Mouse (Mus musculus) ES-E14 (cell line): ENCODE results near the gene 1700025G04Rik. TPM values are rescaled to one million over a fixed set of nuclear protein-coding genes. Genes with fewer than 3 reads are reported as not detected.

ENCODE experiments used
- DNase-seq: peaks from one replicate; pipeline ENCODE4 v3.0.0-alpha.2; 2013; ENCODE audit warnings: low read depth, low spot score
- H3K27ac ChIP-seq: 2 replicates; pipeline ENCODE4 v1.5.1; 2012; ENCODE audit warnings: low read depth, mild to moderate bottlenecking, low read length, moderate library complexity, mixed read lengths; ENCODE audit not compliant: poor library complexity, insufficient read depth, severe bottlenecking
- H3K36me3 ChIP-seq: 2 replicates; pipeline ENCODE4 v1.6.1; 2012; ENCODE audit warnings: mild to moderate bottlenecking, low read length, moderate library complexity, mixed read lengths; ENCODE audit not compliant: control insufficient read depth, poor library complexity, insufficient read depth, severe bottlenecking
- H3K4me1 ChIP-seq, 2 experiments: fragments of 150-350 bp in 1 of 2; sonication (generic) in 1 of 2; 2 replicates each; pipeline ENCODE4 v1.6.1; 2012; ENCODE audit warnings: low read length in 2 of 2, mild to moderate bottlenecking in 1 of 2, mixed read lengths in 1 of 2; ENCODE audit not compliant: control insufficient read depth in 2 of 2, insufficient read depth in 2 of 2, poor library complexity in 1 of 2
- H3K4me3 ChIP-seq, 2 experiments: fragments of 150-350 bp in 1 of 2; sonication (generic) in 1 of 2; 2 replicates each; pipeline ENCODE4 v1.5.1; 2012; ENCODE audit warnings: low read length in 2 of 2, low read depth in 1 of 2, mild to moderate bottlenecking in 1 of 2, mixed read lengths in 1 of 2; ENCODE audit not compliant: insufficient read depth in 1 of 2, poor library complexity in 1 of 2, severe bottlenecking in 1 of 2
- H3K9ac ChIP-seq: 2 replicates; pipeline ENCODE4 v1.6.1; 2012; ENCODE audit warnings: low read depth, mild to moderate bottlenecking, low read length, mixed read lengths; ENCODE audit not compliant: poor library complexity, insufficient read depth, severe bottlenecking
- H3K9me3 ChIP-seq: fragments of 150-350 bp; sonication (generic); 2 replicates; pipeline ENCODE4 v1.6.1; 2012; ENCODE audit warnings: low read depth, mild to moderate bottlenecking, low read length; ENCODE audit not compliant: control insufficient read depth, insufficient read depth
- CHD2 ChIP-seq: IDR thresholded peaks from 2 replicates; pipeline ENCODE4 v1.6.1; 2014; ENCODE audit warnings: mild to moderate bottlenecking, low read depth, low read length, inconsistent platforms
- HCFC1 ChIP-seq: IDR thresholded peaks from 2 replicates; pipeline ENCODE4 v1.6.1; 2012; ENCODE audit warnings: low read length, inconsistent platforms, borderline replicate concordance; ENCODE audit not compliant: insufficient read depth
- MAFK ChIP-seq: IDR thresholded peaks from 2 replicates; pipeline ENCODE4 v1.6.1; 2014; ENCODE audit warnings: mild to moderate bottlenecking, low read depth, low read length, inconsistent platforms; ENCODE audit not compliant: insufficient read depth
- ZC3H11A ChIP-seq: IDR thresholded peaks from 2 replicates; pipeline ENCODE4 v1.6.1; 2012; ENCODE audit warnings: low read depth, mild to moderate bottlenecking, inconsistent platforms, low read length, borderline replicate concordance
- ZNF384 ChIP-seq: IDR thresholded peaks from 2 replicates; pipeline ENCODE4 v1.6.1; 2012; ENCODE audit warnings: low read depth, low read length, inconsistent platforms
- in situ Hi-C, 2 experiments: fragments of 600-800 bp; cut with MboI; formaldehyde crosslinking; loops; one replicate each; pipeline ENCODE4 v1.15.1; 2025; ENCODE audit warnings: low sequenced_read_pairs in 2 of 2, inconsistent platforms in 1 of 2; ENCODE audit not compliant: unreplicated experiment in 2 of 2
- total RNA-seq: library from RNA; depleted of rRNA; stranded (reverse); fragments of 300-350 nt; gene quantifications from 2 replicates; pipeline ENCODE4 v1.2.3, GENCODE M21; 2012

1700025G04Rik gene
- total RNA-seq, 1 experiment, result 2.1 TPM

- H3K4me3 ChIP-seq, result peak overlapping the region; percentile 84 to 85
- peaks cover 0 to 4% of the 10 kb centered on the region in 2 experiments; a peak in 1 of 4 replicates for H3K4me1 ChIP-seq
- no peak for DNase-seq
- peak overlapping the region; percentile 35; the same call in 1 of the 2 replicates for H3K9ac ChIP-seq
- in situ Hi-C loops, result no loop called here
- no peak overlapping the region for H3K27ac ChIP-seq
- TF ChIP-seq MAFK (no peak), HCFC1 (no peak), CHD2 (no peak), ZNF384 (no peak), ZC3H11A (no peak)
- H3K9me3 ChIP-seq, result no peaks in the 10 kb centered on the region
- no peaks in the 10 kb centered on the region for H3K36me3 ChIP-seq
Measured at GRCm38 (mm10) chr1:152090564-152091545, 930 bp upstream of the 1700025G04Rik start.

GRCm38 (mm10) chr1:152089526-152089925 lies 399 bp downstream of the 1700025G04Rik start:
- DNase-seq, result no peak
- peaks cover 0 to 4% of the 10 kb centered on the region in 2 experiments; a peak in 1 of 4 replicates for H3K4me1 ChIP-seq
- in situ Hi-C loops, result no loop called here

DNA sequence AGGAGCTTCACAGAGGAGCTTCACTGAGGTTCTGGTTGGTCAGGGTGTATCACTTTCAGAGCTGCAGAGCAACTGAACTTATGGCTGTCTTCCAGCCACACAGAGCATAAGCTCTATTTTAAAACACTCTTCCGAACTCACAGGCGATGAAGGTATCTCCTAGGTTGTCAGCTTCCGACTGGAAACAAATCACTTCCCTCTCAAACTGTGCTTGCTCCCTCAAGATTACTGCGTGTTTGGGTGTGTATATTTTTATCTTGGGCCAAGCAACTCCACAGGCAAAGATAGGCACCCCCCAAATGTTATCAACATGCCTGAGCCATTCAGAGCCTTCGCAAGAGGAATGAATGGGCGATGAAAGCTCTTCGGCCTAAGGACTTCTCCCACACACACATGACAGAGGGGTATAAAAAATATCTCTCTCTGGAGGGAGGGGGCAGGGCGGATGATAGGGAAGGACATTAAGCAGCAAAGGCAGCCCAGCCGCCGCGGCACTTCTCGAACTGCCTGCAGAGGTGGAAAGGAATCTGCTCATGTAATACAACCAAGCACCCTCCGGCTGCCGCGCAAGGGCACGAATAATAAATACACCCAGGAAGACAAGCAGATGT lies 1.0 kb downstream of the 1700025G04Rik start:
- no peaks in the 10 kb centered on the region for H3K9me3 ChIP-seq
- H3K9ac ChIP-seq, result peak overlapping the region; percentile 26; the same call in 1 of the 2 replicates
- peak overlapping the region; percentile 84 to 85 for H3K4me3 ChIP-seq
- H3K27ac ChIP-seq, result no peak overlapping the region
- TF ChIP-seq ZC3H11A, result no peak
- no peak for TF ChIP-seq MAFK
- TF ChIP-seq ZNF384, result no peak
- no peak for TF ChIP-seq HCFC1
- TF ChIP-seq CHD2, result no peak
- no peak for DNase-seq
- H3K4me1 ChIP-seq, result peaks cover 2 to 4% of the 10 kb centered on the region in 2 experiments; a peak in 1 of 4 replicates
- in situ Hi-C loops, result no loop called here
- no peaks in the 10 kb centered on the region for H3K36me3 ChIP-seq

More at GRCm38 (mm10) chr1:152089526-152089925, 399 bp downstream of the 1700025G04Rik start:
- no peak for TF ChIP-seq CHD2
- TF ChIP-seq ZNF384, result no peak
- no peak for TF ChIP-seq ZC3H11A
- TF ChIP-seq HCFC1, result no peak
- no peak for TF ChIP-seq MAFK
- Histone ChIP-seq H3K9ac (peak overlapping the region; percentile 72), H3K27ac (no peak overlapping the region), H3K9me3 (no peaks in the 10 kb centered on the region), H3K36me3 (no peaks in the 10 kb centered on the region), H3K4me3 (peak overlapping the region; percentile 84 to 85)

GRCm38 (mm10) chr1:152088030-152088429 lies 1.9 kb downstream of the 1700025G04Rik start:
- Histone ChIP-seq H3K36me3 (no peaks in the 10 kb centered on the region), H3K9ac (no peak overlapping the region), H3K9me3 (no peaks in the 10 kb centered on the region), H3K4me1 (peaks cover 2 to 4% of the 10 kb centered on the region in 2 experiments; a peak in 1 of 4 replicates), H3K27ac (no peak overlapping the region), H3K4me3 (no peak overlapping the region)
- in situ Hi-C loops, result no loop called here
- TF ChIP-seq MAFK, result no peak
- no peak for TF ChIP-seq HCFC1
- no peak for TF ChIP-seq CHD2
- TF ChIP-seq ZC3H11A, result no peak
- no peak for TF ChIP-seq ZNF384
- DNase-seq, result no peak
